Mouse (Mus musculus) ES-E14 (cell line): ENCODE data around the gene Herc6. TPM values are rescaled to one million over a fixed set of nuclear protein-coding genes. Genes with fewer than 3 reads are reported as not detected.

Source experiments
- DNase-seq: peaks from one replicate; pipeline ENCODE4 v3.0.0-alpha.2; 2013; ENCODE audit warnings: low read depth, low spot score
- H3K27ac ChIP-seq: 2 replicates; pipeline ENCODE4 v1.5.1; 2012; ENCODE audit warnings: low read depth, mild to moderate bottlenecking, low read length, moderate library complexity, mixed read lengths; ENCODE audit not compliant: poor library complexity, insufficient read depth, severe bottlenecking
- H3K36me3 ChIP-seq: 2 replicates; pipeline ENCODE4 v1.6.1; 2012; ENCODE audit warnings: mild to moderate bottlenecking, low read length, moderate library complexity, mixed read lengths; ENCODE audit not compliant: control insufficient read depth, poor library complexity, insufficient read depth, severe bottlenecking
- H3K4me1 ChIP-seq, 2 experiments: fragments of 150-350 bp in 1 of 2; sonication (generic) in 1 of 2; 2 replicates each; pipeline ENCODE4 v1.6.1; 2012; ENCODE audit warnings: low read length in 2 of 2, mild to moderate bottlenecking in 1 of 2, mixed read lengths in 1 of 2; ENCODE audit not compliant: control insufficient read depth in 2 of 2, insufficient read depth in 2 of 2, poor library complexity in 1 of 2
- H3K4me3 ChIP-seq, 2 experiments: fragments of 150-350 bp in 1 of 2; sonication (generic) in 1 of 2; 2 replicates each; pipeline ENCODE4 v1.5.1; 2012; ENCODE audit warnings: low read length in 2 of 2, low read depth in 1 of 2, mild to moderate bottlenecking in 1 of 2, mixed read lengths in 1 of 2; ENCODE audit not compliant: insufficient read depth in 1 of 2, poor library complexity in 1 of 2, severe bottlenecking in 1 of 2
- H3K9ac ChIP-seq: 2 replicates; pipeline ENCODE4 v1.6.1; 2012; ENCODE audit warnings: low read depth, mild to moderate bottlenecking, low read length, mixed read lengths; ENCODE audit not compliant: poor library complexity, insufficient read depth, severe bottlenecking
- H3K9me3 ChIP-seq: fragments of 150-350 bp; sonication (generic); 2 replicates; pipeline ENCODE4 v1.6.1; 2012; ENCODE audit warnings: low read depth, mild to moderate bottlenecking, low read length; ENCODE audit not compliant: control insufficient read depth, insufficient read depth
- CHD2 ChIP-seq: IDR thresholded peaks from 2 replicates; pipeline ENCODE4 v1.6.1; 2014; ENCODE audit warnings: mild to moderate bottlenecking, low read depth, low read length, inconsistent platforms
- HCFC1 ChIP-seq: IDR thresholded peaks from 2 replicates; pipeline ENCODE4 v1.6.1; 2012; ENCODE audit warnings: low read length, inconsistent platforms, borderline replicate concordance; ENCODE audit not compliant: insufficient read depth
- MAFK ChIP-seq: IDR thresholded peaks from 2 replicates; pipeline ENCODE4 v1.6.1; 2014; ENCODE audit warnings: mild to moderate bottlenecking, low read depth, low read length, inconsistent platforms; ENCODE audit not compliant: insufficient read depth
- ZC3H11A ChIP-seq: IDR thresholded peaks from 2 replicates; pipeline ENCODE4 v1.6.1; 2012; ENCODE audit warnings: low read depth, mild to moderate bottlenecking, inconsistent platforms, low read length, borderline replicate concordance
- ZNF384 ChIP-seq: IDR thresholded peaks from 2 replicates; pipeline ENCODE4 v1.6.1; 2012; ENCODE audit warnings: low read depth, low read length, inconsistent platforms
- in situ Hi-C, 2 experiments: fragments of 600-800 bp; cut with MboI; formaldehyde crosslinking; loops; one replicate each; pipeline ENCODE4 v1.15.1; 2025; ENCODE audit warnings: low sequenced_read_pairs in 2 of 2, inconsistent platforms in 1 of 2; ENCODE audit not compliant: unreplicated experiment in 2 of 2
- total RNA-seq: library from RNA; depleted of rRNA; stranded (reverse); fragments of 300-350 nt; gene quantifications from 2 replicates; pipeline ENCODE4 v1.2.3, GENCODE M21; 2012

Herc6 gene
- total RNA-seq, 1 experiment: 0.36 TPM

DNA sequence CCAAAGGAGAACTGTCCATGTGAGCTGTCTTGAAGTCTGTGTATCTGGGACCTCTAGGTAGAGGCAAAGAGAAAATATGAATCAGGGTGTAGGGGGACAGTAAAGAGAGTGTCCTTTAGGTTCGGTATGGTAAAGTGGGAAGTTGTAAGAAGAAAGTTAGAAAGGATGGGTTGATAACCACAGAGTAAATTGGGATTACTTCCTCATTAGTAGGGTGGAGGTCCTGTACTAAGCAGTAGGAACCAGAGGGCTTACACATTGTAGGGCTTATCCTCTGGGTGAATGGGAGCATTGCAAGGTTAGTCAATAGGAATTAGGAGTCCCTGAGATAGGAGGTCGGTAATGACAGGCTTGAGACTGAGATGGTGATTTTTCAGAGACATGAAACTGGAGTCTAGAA is 13.2 kb upstream of the Herc6 start:
- H3K4me1 ChIP-seq: no peaks in the 10 kb centered on the region
- H3K36me3 ChIP-seq: no peaks in the 10 kb centered on the region
- no peak for DNase-seq
- in situ Hi-C loops: no loop called here
- TF ChIP-seq HCFC1 (no peak), MAFK (no peak), ZNF384 (no peak), CHD2 (no peak), ZC3H11A (no peak)
- no peak overlapping the region for H3K4me3 ChIP-seq
- no peaks in the 10 kb centered on the region for H3K9me3 ChIP-seq
- no peak overlapping the region for H3K9ac ChIP-seq
- H3K27ac ChIP-seq: no peak overlapping the region

- H3K9me3 ChIP-seq: no peaks in the 10 kb centered on the region
- no peak overlapping the region for H3K27ac ChIP-seq
- peak overlapping the region; percentile 24; the same call in 1 of the 2 replicates for H3K9ac ChIP-seq
- no peak overlapping the region for H3K4me3 ChIP-seq
- TF ChIP-seq HCFC1 (no peak), CHD2 (no peak), ZC3H11A (peak; percentile 54; the same call in 1 of the 2 replicates), MAFK (no peak)
- in situ Hi-C loops: no loop called here
- H3K36me3 ChIP-seq: no peaks in the 10 kb centered on the region
- no peaks in the 10 kb centered on the region for H3K4me1 ChIP-seq
- peak; percentile 42 for DNase-seq
Observed at GRCm38 (mm10) chr6:57570170-57570974, 10.4 kb upstream of the Herc6 start.

- TF ChIP-seq HCFC1 (no peak), CHD2 (no peak), ZNF384 (no peak), ZC3H11A (no peak), MAFK (no peak)
- Histone ChIP-seq H3K4me3 (no peak overlapping the region), H3K9ac (no peak overlapping the region), H3K9me3 (no peaks in the 10 kb centered on the region), H3K36me3 (no peaks in the 10 kb centered on the region), H3K27ac (no peak overlapping the region), H3K4me1 (no peaks in the 10 kb centered on the region)
- in situ Hi-C loops: no loop called here
- no peak for DNase-seq
Observed at GRCm38 (mm10) chr6:57571587-57571986, 9.2 kb upstream of the Herc6 start.

DNA sequence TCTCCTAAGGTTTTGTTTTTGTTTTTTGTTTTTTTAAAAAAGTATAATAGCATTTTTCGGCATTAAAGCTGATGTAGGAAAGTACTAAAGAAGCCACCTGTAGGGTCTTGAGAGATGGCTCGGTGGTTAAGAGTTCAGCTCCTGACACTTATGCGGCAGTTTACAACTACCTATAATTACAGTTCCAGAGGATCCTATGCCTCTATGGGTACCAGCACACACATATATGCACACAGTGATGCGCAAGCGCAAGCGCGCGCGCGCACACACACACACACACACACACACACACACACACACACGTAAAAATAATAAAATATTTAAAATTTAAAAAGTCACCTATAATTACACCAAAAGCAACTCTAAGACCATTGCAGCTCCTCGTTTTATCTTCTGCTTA is 795 bp downstream of the Herc6 start:
- H3K4me1 ChIP-seq: peaks cover 0 to 2% of the 10 kb centered on the region in 2 experiments; a peak in 1 of 4 replicates
- no peaks in the 10 kb centered on the region for H3K36me3 ChIP-seq
- no peak for TF ChIP-seq CHD2
- no peak for TF ChIP-seq HCFC1
- no peak for TF ChIP-seq MAFK
- TF ChIP-seq ZC3H11A: no peak
- no peak for TF ChIP-seq ZNF384
- no peaks in the 10 kb centered on the region for H3K9me3 ChIP-seq
- no peak overlapping the region for H3K27ac ChIP-seq
- no peak overlapping the region for H3K9ac ChIP-seq
- in situ Hi-C loops: no loop called here
- H3K4me3 ChIP-seq: no peak overlapping the region
- DNase-seq: no peak
